Mouse (Mus musculus) CH12F3 (cell line): Measurements from ENCODE around the gene Cldn11.

Experiments
- in situ Hi-C: fragments of 300-500 bp; cut with MboI; formaldehyde crosslinking; loops from 2 replicates; pipeline ENCODE4 v1.14.3; 2020; ENCODE audit warnings: low sequenced_read_pairs

The Cldn11 gene

DNA sequence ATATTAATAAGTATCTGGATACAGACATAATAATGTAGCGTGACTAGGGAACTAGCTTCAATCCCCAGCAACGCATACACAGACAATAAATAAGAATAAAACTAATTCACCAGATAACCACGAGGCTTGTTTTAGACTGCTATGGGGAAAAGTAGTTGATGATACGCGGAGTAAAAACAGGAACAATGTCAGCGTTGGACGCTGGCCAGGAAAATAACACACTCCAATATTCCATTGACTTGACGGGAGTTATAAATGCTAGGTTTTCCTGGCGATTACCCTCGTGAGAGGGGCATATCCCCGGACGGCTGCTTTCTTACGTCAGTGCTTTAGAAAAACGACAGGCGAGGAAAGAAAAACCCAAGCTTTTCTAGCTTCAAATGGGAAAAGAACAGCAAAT, 8.1 kb downstream of the Cldn11 start:
- in situ Hi-C loops: no loop called here

DNA sequence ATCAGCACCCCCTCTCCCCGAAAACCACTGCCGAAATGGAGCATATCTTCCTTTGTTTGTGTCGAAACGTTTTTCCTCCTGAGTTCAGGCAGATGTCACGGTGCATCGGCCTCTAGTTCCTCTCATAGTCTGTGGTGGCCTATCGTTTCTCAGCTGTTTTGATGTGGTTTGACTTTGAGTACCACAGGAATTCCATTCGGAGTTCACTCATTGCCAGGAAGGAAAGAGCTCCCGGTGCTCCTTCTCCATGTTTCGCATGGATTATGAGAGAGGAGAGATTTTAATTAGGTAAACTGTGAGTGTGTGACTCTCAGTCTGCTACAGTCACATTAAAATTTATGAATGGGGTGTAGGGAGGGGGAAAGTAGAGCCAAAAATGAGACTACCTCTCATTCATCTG, 10.3 kb downstream of the Cldn11 start:
- in situ Hi-C loops: no loop called here

DNA sequence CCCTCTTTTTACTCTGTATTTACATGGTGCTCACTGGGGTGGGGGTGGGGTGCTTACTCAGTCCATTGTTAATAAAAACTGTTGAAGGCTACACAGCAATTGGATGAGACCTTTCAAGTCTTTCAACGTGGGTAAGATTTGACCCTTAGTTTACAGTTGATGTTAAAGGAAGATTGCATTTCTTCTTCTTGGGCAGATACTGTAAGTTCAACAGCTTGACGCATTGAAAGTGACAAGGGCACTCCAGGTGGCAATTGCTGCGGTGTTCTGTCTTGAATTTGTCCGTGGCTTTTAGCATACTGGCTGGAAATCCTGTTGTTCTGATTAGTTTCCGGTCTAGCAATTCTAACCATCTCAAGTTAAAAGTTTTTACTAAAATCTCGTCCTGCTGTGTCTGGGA, 11.6 kb downstream of the Cldn11 start:
- in situ Hi-C loops: no loop called here

DNA sequence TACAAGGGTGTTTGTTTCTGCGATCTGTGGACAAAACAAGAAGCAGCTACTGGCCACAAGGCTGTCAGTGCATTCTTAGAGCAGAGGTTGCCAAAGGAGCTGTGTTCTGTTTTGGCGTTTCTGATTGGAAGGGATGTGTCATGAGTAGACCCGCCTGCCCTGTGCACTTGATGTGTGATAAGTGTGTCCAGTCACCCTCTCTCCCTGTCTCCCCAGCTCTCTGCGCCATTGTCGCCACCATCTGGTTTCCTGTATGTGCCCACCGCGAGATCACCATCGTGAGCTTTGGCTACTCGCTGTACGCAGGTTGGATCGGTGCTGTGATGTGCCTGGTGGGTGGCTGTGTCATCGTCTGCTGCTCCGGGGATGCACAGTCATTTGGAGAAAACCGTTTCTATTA, 13.1 kb downstream of the Cldn11 start:
- in situ Hi-C loops: no loop called here

DNA sequence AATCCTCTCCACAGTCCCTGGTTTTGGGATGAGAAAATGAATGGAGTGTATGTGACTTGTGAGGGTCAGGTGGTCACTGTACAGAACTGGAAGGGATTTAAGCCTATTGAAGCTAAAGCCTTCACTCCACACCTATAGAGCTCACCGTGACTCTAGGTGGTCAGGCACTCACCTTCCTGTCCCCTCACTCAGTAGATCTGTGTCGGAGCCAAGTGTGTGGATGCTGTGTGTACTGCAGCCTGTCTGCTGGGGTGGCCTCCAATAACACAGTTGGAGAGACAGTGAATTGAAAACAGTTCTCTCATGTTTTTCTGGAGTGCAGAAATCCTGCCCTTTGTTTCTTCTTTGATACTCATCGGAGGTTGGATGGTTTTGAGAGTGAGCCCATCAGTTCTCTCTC, 16.1 kb downstream of the Cldn11 start:
- in situ Hi-C loops: no loop called here

DNA sequence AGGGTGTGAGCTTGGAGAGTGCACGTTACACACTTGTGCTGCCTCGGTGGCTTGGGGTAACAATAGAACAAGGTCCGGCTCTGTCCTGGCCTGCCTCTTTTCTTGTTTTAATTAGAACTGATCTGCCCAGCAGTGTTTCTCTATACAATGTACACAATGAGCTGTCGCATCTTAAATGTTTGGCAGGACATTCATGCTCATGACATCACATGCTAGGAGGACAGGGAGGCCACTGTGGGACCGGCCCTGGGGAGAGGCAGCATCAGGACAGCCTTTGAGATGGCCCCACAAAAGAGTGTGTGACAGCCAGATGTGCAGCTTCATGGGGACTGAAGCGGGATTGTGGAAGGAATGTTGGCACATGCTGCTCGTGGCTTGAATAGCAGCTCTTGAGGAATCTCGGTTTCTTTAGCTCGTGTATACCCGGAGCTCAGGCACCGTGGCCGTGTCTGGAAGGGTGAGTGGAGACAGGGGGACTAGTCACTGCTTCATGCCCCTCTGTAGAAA, 16.7 kb downstream of the Cldn11 start:
- in situ Hi-C loops: no loop called here

DNA sequence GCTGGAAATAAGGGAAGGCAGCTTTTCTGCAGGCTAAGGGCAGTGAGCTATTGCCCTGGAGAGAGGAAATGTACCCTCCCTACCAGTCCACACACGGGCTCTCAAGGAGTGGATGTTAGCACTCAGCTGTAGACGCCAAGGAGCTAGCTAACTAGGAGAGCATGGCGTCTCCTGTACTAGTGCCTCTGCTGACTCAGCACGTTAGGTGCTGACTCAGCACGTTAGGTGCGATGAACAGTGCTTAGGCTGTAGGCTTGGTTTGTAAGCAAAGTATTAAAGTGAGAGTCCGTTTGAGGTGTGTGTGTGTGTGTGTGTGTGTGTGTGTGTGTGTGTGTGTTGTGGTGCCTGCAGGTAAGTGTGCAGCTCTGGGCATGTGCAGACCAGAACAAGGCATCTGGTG, 40.6 kb downstream of the Cldn11 start:
- in situ Hi-C loops: no loop called here

DNA sequence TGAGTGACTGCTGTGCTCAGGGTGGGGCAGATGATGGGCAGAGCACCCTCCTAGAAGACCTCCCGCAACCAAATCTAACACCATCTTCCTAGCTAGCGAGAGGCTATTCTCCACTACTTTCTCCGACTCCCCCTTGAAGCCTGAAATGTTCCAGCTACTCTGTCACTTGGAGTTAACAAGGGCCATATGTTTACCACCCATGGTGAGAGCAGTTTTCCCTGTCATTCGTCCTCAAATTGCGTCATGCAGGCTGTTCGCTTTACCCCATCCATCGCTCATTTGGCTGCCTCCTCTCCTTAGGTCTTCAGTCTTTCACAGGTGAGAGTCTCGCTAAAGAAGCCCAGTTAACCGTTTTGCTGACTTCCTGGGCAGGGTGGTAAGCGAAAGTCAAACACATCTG, 41.7 kb downstream of the Cldn11 start:
- in situ Hi-C loops: no loop called here

DNA sequence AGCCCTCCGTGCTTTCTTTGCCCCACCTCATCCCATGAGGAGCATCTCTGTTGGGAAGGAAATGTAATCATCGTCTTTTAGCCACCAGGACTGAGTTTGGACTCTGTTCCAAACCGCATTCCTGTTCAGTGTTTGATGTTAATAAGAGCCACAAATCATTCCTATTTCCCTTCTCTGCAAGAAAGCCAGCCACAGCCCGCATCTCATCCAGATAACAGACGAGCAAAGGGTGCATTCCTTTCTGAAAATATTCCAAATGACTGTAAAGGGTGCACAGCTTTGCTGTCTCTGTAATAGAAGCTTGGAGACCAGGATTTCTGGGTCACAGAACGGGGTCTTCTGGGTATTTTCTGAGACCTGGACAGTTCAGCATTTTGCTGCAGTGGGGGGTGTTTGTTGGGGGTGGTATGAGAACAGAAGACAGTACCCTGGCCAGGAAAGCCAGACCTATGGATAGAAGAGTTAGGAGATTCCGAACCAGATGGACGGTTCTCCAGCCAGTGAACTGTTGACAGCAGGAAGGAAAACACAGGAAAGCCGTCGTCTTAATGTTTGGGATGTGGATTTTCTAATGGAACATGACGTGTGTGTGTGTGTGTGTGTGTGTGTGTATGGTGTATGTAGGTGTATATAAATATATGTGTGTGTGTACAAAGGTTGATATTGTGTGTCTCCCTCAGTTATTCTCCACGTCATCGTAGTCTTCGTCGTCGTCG, 49.6 kb downstream of the Cldn11 start:
- in situ Hi-C loops: no loop called here

DNA sequence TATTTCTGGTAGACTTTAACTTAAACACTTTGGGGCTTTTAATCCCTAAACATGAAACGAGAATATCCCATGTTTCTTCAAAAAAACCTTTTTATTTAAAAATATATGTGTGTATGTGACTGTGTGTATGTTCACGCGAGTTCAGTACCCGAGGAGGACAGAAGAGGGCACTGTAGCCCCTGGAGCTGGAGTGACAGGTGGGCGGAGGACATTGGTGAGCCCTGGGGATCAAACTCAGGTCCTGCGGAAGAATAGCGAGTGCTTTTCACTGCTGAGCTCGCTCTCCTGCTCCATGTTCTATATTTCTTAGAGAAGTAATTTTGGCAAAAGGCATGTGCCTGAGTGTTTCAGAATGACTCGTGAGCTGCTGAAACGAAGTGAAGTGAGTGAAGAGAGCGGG, 54.2 kb downstream of the Cldn11 start:
- in situ Hi-C loops: no loop called here

DNA sequence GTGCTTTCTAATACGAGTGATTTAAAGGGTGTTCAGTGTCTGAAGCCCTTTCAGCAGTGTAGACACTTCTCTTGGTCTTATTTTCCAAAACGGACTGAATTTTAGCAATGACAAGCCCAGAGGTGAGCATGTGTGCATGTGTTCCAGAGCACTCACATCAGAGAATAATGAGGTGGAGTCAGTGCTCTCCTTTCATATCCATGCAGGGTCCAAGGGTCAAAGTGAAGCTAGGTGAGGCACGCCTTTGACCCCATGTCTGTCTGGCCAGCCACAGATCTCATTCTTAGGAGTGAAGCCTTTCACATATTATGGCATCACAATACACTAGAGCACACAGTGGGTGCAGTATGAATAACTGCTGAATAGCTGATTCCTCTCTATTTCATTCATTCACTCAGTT, 55.4 kb downstream of the Cldn11 start:
- in situ Hi-C loops: no loop called here

DNA sequence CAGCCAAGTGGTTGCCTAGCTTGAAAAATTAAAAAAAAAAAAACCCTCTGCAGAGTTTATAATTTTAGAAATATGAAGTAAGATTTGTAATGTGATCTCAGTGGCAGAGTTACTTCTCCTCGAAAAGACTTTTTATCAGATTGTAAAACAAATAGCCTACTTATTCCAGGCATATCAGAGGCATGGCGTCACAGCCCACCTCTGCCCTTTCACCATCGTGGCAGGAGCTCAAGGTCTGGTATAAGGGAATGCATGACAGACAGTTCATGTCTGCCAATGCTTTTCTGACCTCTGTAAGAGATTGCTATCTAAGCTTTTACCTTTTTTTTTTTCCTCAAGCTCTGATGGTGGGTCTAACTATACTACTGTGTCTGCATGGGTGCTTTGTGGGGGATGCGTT, 58.3 kb downstream of the Cldn11 start:
- in situ Hi-C loops: no loop called here

DNA sequence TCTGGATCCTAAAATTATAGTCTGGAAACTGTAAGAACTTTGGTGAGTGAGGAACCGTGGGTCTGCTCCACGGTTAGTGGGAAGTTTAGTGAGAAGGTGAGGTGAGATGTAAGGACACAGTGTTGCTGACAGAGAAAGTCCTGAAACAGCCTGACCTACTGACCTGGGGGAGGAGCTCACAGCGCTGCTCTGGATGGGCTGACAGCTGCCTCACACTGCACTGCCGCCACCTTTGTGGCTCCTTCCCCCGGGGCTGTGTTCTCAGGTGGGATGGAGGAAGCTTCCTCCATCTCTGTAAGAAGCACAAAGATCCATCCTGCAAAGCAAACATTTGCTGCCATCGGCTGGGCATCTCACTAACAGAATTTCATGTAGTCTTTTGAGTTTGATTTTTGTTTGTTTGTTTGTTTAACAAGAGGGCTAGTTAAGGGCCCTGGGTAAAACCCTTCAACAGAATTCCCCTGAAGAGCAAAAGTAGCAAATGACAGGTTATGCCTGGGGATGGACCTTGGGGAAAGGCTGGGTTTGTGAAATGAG, 58.8 kb downstream of the Cldn11 start:
- in situ Hi-C loops: no loop called here

DNA sequence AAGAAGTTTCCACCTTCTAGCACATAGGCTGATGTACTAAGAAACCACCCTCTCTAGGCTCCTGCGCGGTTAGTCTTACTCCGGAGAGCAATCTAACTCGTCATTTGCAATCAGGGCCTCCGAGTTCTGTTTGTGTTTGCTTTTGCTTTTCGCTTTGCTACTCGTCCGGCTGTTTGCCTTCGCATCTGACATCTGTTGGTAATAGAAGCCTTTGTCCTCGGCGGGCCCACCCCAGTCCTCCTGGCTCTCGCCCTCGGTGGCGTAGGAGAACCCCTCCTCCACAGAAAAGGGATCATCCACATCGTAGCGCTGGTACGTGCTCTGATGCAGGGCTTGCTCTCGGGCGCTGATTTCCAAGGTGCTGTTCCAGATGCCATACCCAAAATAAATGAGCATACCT, 59.3 kb downstream of the Cldn11 start:
- in situ Hi-C loops: no loop called here

DNA sequence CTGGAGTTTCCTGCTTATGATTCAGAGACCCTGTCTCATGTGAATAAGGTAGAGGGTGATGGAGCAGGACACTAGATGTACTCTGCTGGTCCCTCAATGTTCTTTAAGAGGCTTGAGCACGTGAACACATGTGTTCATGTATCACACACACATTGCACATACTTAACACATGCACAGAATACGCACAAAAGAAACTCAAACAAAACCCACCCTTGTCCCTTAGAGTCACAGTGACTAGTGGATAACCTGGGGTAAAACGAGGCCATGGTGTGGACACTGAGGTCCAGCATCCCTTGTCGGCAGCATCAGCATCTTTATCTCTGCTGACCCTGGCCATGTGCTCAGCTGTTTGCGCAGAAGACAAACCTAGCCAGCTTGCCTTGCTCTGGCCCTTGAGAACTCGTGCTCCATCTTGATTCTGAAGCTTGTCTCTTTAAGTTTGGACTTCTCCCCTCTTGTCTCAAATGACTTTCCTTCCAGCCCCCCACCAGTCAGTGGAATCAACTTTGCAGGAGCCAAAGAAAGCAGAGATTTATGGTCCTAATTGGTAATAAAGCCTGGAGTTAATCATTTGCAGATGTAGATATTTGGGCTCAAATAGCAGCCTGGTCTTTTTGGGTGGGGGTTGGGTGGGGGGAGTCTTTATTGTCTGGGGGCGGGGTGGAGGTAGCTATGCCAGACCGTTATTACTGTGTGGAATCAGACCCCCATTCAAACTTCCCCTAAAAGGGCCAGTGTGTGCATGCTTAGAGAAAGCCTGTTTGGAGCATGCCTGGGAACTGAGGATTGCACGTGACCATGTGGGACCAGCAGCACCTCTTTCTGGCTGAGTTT, 62.7 kb downstream of the Cldn11 start:
- in situ Hi-C loops: no loop called here

DNA sequence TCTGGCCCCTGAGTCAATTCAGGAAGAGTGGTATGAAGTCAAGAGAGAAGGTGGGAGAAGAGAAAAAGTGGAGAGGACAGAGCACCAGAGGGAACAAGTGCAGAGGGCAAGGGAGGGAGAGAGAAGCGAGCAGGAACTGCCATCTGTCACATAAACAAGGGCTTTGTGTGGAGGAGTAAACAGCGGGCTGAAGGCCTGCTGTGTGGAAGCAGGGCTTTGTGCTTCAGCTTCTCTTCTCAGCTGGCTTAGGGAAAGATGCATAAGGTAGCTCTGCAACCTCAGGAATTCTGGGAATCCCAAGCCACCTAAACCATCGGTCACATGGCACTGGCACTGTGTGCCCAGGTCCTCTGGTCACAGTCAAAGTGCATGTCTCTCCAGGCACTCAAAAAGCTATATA, 64.1 kb downstream of the Cldn11 start:
- in situ Hi-C loops: no loop called here
